Mouse (Mus musculus) midbrain, embryonic 16.5 days (tissue): ENCODE measurements around the gene Galnt17. TPM values are rescaled to one million over a fixed set of nuclear protein-coding genes. Genes with fewer than 3 reads are reported as not detected.

Experiments used
- ATAC-seq: fragments of 200-750 bp; cut with Nextera tagmentation; 2 replicates; pipeline ENCODE4 v1.8.0; 2017; ENCODE audit warnings: moderate TSS enrichment
- H3K27ac ChIP-seq: fragments of 300-500 bp; sonication (generic); 2 replicates; pipeline ENCODE4 v1.5.1; 2014; ENCODE audit warnings: mild to moderate bottlenecking, low read length, mixed read lengths
- H3K27me3 ChIP-seq: fragments of 300-500 bp; sonication (generic); 2 replicates; pipeline ENCODE4 v1.6.1; 2014; ENCODE audit warnings: low read depth, low read length, mixed read lengths; ENCODE audit not compliant: control insufficient read depth, insufficient read depth
- H3K36me3 ChIP-seq: fragments of 300-500 bp; sonication (generic); 2 replicates; pipeline ENCODE4 v1.6.1; 2014; ENCODE audit warnings: mild to moderate bottlenecking, low read length, moderate library complexity, mixed read lengths; ENCODE audit not compliant: control insufficient read depth, insufficient read depth
- H3K4me1 ChIP-seq: fragments of 300-500 bp; sonication (generic); 2 replicates; pipeline ENCODE4 v1.6.1; 2014; ENCODE audit warnings: mild to moderate bottlenecking, low read length, mixed read lengths; ENCODE audit not compliant: control insufficient read depth, insufficient read depth
- H3K4me2 ChIP-seq: fragments of 300-500 bp; sonication (generic); 2 replicates; pipeline ENCODE4 v1.6.1; 2014; ENCODE audit warnings: mild to moderate bottlenecking, low read length, mixed read lengths
- H3K4me3 ChIP-seq: fragments of 300-500 bp; sonication (generic); 2 replicates; pipeline ENCODE4 v1.5.1; 2014; ENCODE audit warnings: low read depth, mild to moderate bottlenecking, low read length, moderate library complexity, mixed read lengths
- H3K9ac ChIP-seq: fragments of 300-500 bp; sonication (generic); 2 replicates; pipeline ENCODE4 v1.6.1; 2014; ENCODE audit warnings: low read depth, low read length, mixed read lengths
- H3K9me3 ChIP-seq: fragments of 300-500 bp; sonication (generic); replicated peaks from 2 replicates; pipeline ENCODE4 v1.6.1; 2014; ENCODE audit warnings: mild to moderate bottlenecking, low read length, mixed read lengths; ENCODE audit not compliant: control insufficient read depth, poor library complexity, severe bottlenecking
- WGBS: fragments of 180-500 bp; shearing (Covaris S2); extraction: QIAGEN DNeasy Blood & Tissue Kit; methylation state at CpG from one replicate; pipeline ENCODE4 v1.1.7; 2014; 5-methylcytosine and 5-hydroxymethylcytosine counted together
- polyA plus RNA-seq: library from polyadenylated mRNA; unstranded; fragments of >200 nt; fragmentation: Nextera tagmentation; extraction: Ambion mirVana; gene quantifications from 2 replicates; pipeline ENCODE4 v1.2.1, GENCODE M21; 2015

Gene Galnt17
- polyA plus RNA-seq, 1 experiment from 2014 or later = 5.8 TPM

DNA sequence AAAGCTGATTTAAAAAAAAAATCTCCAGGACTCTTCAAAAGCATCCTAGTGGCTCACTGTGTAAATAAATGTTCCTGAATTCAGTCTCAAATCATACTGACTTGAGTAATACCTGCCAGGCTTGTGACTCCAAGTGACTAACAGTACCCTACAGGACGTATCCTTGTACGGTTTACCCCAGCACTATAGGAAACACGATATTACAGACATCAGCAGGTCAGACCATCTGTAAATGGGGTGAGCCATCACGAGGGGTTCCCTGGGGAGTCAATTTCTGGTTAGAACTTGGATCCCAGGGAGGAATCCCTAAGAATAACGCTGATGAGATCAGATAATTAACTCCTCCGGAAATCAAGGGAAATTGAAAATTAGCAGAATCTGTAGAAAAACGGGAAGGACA, 294.5 kb downstream of the Galnt17 start:
- H3K9ac ChIP-seq = no peak overlapping the region
- H3K9me3 ChIP-seq = no peaks in the 10 kb centered on the region
- ATAC-seq = no peak
- H3K27ac ChIP-seq = no peak overlapping the region
- H3K4me1 ChIP-seq = no peaks in the 10 kb centered on the region
- no peaks in the 10 kb centered on the region for H3K36me3 ChIP-seq
- H3K4me2 ChIP-seq = no peak overlapping the region
- H3K27me3 ChIP-seq = no peaks in the 10 kb centered on the region
- 77% methylated on average over 7 of the region's 7 CpGs for WGBS
- no peak overlapping the region for H3K4me3 ChIP-seq

DNA sequence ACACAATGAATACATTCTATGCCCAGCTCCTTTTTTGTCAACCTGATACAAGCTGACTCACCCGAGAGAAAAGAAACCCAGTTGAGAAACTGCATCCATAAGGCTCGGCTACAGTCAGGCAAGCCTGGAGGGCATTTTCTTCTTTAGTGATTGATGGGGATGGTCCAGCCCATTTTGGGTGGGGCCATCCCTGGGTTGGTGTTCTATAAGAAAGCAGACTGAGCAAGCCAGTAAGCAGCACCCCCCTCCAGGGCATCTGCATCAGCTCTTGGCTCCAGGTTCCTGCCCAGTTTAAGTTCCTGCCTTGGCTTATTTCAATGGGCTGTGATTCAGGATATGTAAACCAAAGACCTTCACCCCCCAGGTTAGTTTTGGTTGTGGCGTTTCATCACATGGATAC, 295.2 kb downstream of the Galnt17 start:
- Histone ChIP-seq H3K9me3 (no peaks in the 10 kb centered on the region), H3K27ac (no peak overlapping the region), H3K4me2 (no peak overlapping the region), H3K9ac (no peak overlapping the region), H3K27me3 (no peaks in the 10 kb centered on the region), H3K36me3 (no peaks in the 10 kb centered on the region), H3K4me3 (no peak overlapping the region), H3K4me1 (no peaks in the 10 kb centered on the region)
- 62% methylated on average over 3 of the region's 3 CpGs for WGBS
- ATAC-seq = no peak

GRCm38 (mm10) chr5:131009510-131009909, 298.8 kb downstream of the Galnt17 start:
- ATAC-seq = no peak
- no peak overlapping the region for H3K9ac ChIP-seq
- no peak overlapping the region for H3K27ac ChIP-seq
- no peak overlapping the region for H3K4me3 ChIP-seq
- 60% methylated on average over 6 of the region's 6 CpGs for WGBS
- no peak overlapping the region for H3K4me2 ChIP-seq
- no peaks in the 10 kb centered on the region for H3K27me3 ChIP-seq
- H3K36me3 ChIP-seq = no peaks in the 10 kb centered on the region
- no peaks in the 10 kb centered on the region for H3K4me1 ChIP-seq
- no peaks in the 10 kb centered on the region for H3K9me3 ChIP-seq

GRCm38 (mm10) chr5:131008507-131008906, 299.8 kb downstream of the Galnt17 start:
- Histone ChIP-seq H3K27ac (no peak overlapping the region), H3K9me3 (no peaks in the 10 kb centered on the region), H3K9ac (no peak overlapping the region), H3K4me1 (no peaks in the 10 kb centered on the region), H3K36me3 (no peaks in the 10 kb centered on the region), H3K4me2 (no peak overlapping the region), H3K4me3 (no peak overlapping the region), H3K27me3 (no peaks in the 10 kb centered on the region)
- ATAC-seq = no peak
- WGBS = over 99% methylated on average over 5 of the region's 5 CpGs

DNA sequence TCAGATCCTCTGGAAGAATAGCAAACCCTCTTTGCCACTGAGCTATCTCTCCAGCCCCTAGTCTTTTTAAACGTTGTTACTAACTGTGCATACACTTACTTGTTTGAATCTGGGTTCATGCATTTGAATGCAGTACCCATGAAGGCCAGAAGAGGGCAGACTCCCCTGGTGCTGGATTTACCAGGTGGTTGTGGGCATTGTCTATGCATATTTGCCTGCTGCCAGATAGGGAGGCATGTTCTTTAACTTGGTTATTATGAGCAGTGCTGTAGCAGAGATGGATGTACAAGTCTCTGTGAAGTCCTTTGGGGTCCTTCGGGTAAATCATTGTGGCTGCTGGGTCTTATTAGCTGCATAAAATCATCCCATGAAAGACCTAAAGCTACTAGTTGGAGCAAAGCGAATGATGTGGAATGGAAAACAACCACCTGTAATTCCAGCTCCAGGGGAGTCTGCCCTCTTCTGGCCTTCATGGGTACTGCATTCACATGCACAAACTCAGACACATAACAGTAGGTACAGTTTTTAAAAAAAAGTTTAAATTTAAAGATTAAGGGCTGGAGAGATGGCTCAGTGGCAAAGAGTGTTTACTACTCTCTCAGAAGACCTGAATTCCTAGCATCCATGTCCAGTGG, 300.3 kb downstream of the Galnt17 start:
- no peak for ATAC-seq
- Histone ChIP-seq H3K4me3 (no peak overlapping the region), H3K9ac (no peak overlapping the region), H3K36me3 (no peaks in the 10 kb centered on the region), H3K4me1 (no peaks in the 10 kb centered on the region), H3K27ac (no peak overlapping the region), H3K27me3 (no peaks in the 10 kb centered on the region), H3K4me2 (no peak overlapping the region), H3K9me3 (no peaks in the 10 kb centered on the region)
- 77% methylated on average over 3 of the region's 3 CpGs for WGBS

DNA sequence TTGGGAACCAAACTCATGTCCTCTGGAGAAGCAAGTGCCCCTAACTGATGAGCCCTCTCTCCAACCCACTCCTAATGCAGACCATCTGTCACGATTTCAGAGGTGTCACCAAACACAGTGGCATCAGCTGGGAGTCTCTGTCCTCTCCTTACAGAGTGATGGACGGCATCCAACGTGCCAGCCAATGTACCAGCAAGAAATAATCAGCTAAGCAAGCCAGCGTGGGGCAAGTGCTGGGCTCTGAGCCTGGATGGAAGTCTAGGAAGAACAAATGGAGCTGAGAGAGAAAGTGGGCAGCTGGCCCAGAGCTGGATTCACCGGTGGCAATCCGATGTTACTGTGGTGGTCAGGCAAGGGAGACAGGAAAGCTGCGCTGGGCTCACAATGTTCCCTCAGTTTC, 301.1 kb downstream of the Galnt17 start:
- no peak overlapping the region for H3K4me2 ChIP-seq
- H3K27me3 ChIP-seq = no peaks in the 10 kb centered on the region
- no peak overlapping the region for H3K9ac ChIP-seq
- no peak overlapping the region for H3K27ac ChIP-seq
- WGBS = 76% methylated on average over 7 of the region's 7 CpGs
- H3K36me3 ChIP-seq = no peaks in the 10 kb centered on the region
- H3K4me1 ChIP-seq = no peaks in the 10 kb centered on the region
- ATAC-seq = no peak; the same call in 1 of the 2 replicates
- H3K9me3 ChIP-seq = no peaks in the 10 kb centered on the region
- no peak overlapping the region for H3K4me3 ChIP-seq

GRCm38 (mm10) chr5:131006524-131006923, 301.8 kb downstream of the Galnt17 start:
- Histone ChIP-seq H3K9ac (no peak overlapping the region), H3K4me1 (no peaks in the 10 kb centered on the region), H3K4me2 (no peak overlapping the region), H3K4me3 (no peak overlapping the region), H3K27me3 (no peaks in the 10 kb centered on the region), H3K27ac (no peak overlapping the region), H3K9me3 (no peaks in the 10 kb centered on the region), H3K36me3 (no peaks in the 10 kb centered on the region)
- 81% methylated on average over 3 of the region's 3 CpGs for WGBS
- ATAC-seq = no peak

GRCm38 (mm10) chr5:131000572-131000971, 307.7 kb downstream of the Galnt17 start:
- no peak overlapping the region for H3K9ac ChIP-seq
- no peaks in the 10 kb centered on the region for H3K27me3 ChIP-seq
- no peaks in the 10 kb centered on the region for H3K9me3 ChIP-seq
- H3K27ac ChIP-seq = no peak overlapping the region
- H3K4me1 ChIP-seq = no peaks in the 10 kb centered on the region
- H3K36me3 ChIP-seq = no peaks in the 10 kb centered on the region
- H3K4me2 ChIP-seq = no peak overlapping the region
- ATAC-seq = no peak
- 88% methylated on average over 2 of the region's 2 CpGs for WGBS
- no peak overlapping the region for H3K4me3 ChIP-seq

DNA sequence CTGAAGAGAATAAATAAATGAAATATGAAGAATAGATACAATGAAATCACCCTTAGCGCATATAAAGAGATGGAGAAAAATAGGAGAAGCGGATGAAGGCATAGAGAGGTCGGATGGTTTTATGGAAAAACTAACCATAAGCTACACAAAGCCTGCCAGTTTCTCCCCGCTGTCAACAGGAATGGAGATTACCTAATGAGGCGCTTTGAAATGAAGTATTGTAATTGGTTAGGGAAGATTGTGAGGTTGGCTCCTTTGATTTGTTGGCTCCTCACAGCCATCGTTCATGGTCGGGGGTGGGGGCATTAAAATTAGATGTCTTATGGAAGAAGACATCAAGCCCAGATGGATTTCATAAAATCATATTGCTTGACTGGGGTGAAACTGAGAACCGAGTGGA, 329.0 kb downstream of the Galnt17 start:
- Histone ChIP-seq H3K4me2 (no peak overlapping the region), H3K9me3 (peaks cover 2% of the 10 kb centered on the region; the same call in 1 of the 2 replicates), H3K9ac (no peak overlapping the region), H3K4me3 (no peak overlapping the region), H3K27ac (no peak overlapping the region), H3K4me1 (no peaks in the 10 kb centered on the region), H3K36me3 (no peaks in the 10 kb centered on the region), H3K27me3 (no peaks in the 10 kb centered on the region)
- WGBS = 85% methylated on average over 8 of the region's 8 CpGs
- no peak for ATAC-seq
